Mouse (Mus musculus) lung, postnatal 10 days (tissue): ENCODE results near the gene Gm11492.

Experiments used
- DNase-seq: peaks from one replicate; pipeline ENCODE4 v3.0.0; 2021

Gm11492 gene

GRCm38 (mm10) chr11:87566501-87566900 lies at the start of gene Gm11492:
Gm11492 (plus strand) TSS chr11:87566653.
- DNase-seq: no peak

GRCm38 (mm10) chr11:87519260-87519659 lies 47.2 kb upstream of the Gm11492 start:
- peak; percentile 60 for DNase-seq

- no peak for DNase-seq
These were observed 43.0 kb upstream of the Gm11492 start for GRCm38 (mm10) chr11:87523466-87523865.

- DNase-seq: no peak
These were observed 42.5 kb upstream of the Gm11492 start for GRCm38 (mm10) chr11:87523967-87524366.

- DNase-seq: peak; percentile 10
These were observed 41.7 kb upstream of the Gm11492 start for GRCm38 (mm10) chr11:87524780-87525179.

- DNase-seq: no peak
These were observed 39.1 kb upstream of the Gm11492 start for GRCm38 (mm10) chr11:87527364-87527763.

- peak; percentile 25 for DNase-seq
These were observed 38.5 kb upstream of the Gm11492 start for GRCm38 (mm10) chr11:87527990-87528389.

GRCm38 (mm10) chr11:87531695-87532094 lies 34.8 kb upstream of the Gm11492 start:
- DNase-seq: no peak

- DNase-seq: no peak
These were observed 24.2 kb upstream of the Gm11492 start for GRCm38 (mm10) chr11:87542285-87542684.

- no peak for DNase-seq
These were observed 23.5 kb upstream of the Gm11492 start for GRCm38 (mm10) chr11:87542906-87543305.

- no peak for DNase-seq
These were observed 13.1 kb upstream of the Gm11492 start for GRCm38 (mm10) chr11:87553342-87553741.

- DNase-seq: peak; percentile 75
These were observed 12.1 kb upstream of the Gm11492 start for GRCm38 (mm10) chr11:87554386-87554785.

- peak; percentile 44 for DNase-seq
These were observed 11.2 kb upstream of the Gm11492 start for GRCm38 (mm10) chr11:87555106-87555703.

GRCm38 (mm10) chr11:87561208-87561607 lies 5.2 kb upstream of the Gm11492 start:
- DNase-seq: no peak

- DNase-seq: no peak
These were observed 2.0 kb downstream of the Gm11492 start, which contains the start of gene Sept4 for GRCm38 (mm10) chr11:87568255-87568953. Sept4 (plus strand) TSS chr11:87568903.

- DNase-seq: no peak
These were observed 4.3 kb downstream of the Gm11492 start for GRCm38 (mm10) chr11:87570743-87571142.

GRCm38 (mm10) chr11:87571361-87571950 lies 5.0 kb downstream of the Gm11492 start:
- DNase-seq: peak; percentile 43

GRCm38 (mm10) chr11:87573751-87574150 lies 7.3 kb downstream of the Gm11492 start:
- DNase-seq: peak; percentile 69

GRCm38 (mm10) chr11:87574520-87575180 lies 8.2 kb downstream of the Gm11492 start:
- no peak for DNase-seq

GRCm38 (mm10) chr11:87577601-87578248 lies 11.3 kb downstream of the Gm11492 start:
- DNase-seq: no peak

GRCm38 (mm10) chr11:87578249-87578962 lies 12.0 kb downstream of the Gm11492 start:
- peak; percentile 84 for DNase-seq

- peak; percentile 75 for DNase-seq
These were observed 12.6 kb downstream of the Gm11492 start for GRCm38 (mm10) chr11:87578963-87579601.
